Mouse (Mus musculus) left cerebral cortex, adult 18-20 months (tissue): ENCODE measurements around the gene Atl2. TPM values are rescaled to one million over a fixed set of nuclear protein-coding genes. Genes with fewer than 3 reads are reported as not detected.

Experiments
- DNase-seq, 2 experiments: peaks; one replicate each; pipeline ENCODE4 v3.0.0; 2021 to 2022; ENCODE audit warnings: low spot score in 2 of 2, mixed read lengths in 1 of 2
- total RNA-seq, 2 experiments: library from RNA; stranded (reverse); gene quantifications; 2 replicates each; pipeline ENCODE4 v1.2.3; 2021

The Atl2 gene
- total RNA-seq, 2 experiments from 2014 or later, result 64.3 to 66.0 TPM

- no peak for DNase-seq
Observed at GRCm38 (mm10) chr17:79825241-79826030, 70.5 kb downstream of the Atl2 start.

DNA sequence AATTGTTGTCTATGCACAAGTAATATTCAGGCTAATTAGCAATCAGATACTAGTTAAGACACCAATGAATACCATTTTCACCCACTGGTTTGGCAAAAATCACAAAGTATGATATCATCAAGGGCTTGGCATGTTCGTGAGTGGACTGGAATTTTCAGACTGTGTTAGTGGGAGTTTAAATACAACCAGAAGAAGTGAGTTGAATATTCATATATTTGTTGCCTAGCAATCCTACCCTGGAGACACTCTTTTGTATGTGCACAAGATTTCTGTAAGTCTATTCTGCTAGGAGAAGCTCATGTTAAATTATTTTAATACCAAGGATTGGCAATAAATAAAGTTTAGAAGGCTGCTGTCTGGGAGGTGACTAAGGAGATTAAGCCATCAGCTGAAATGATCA lies 71.5 kb downstream of the Atl2 start:
- no peak for DNase-seq

DNA sequence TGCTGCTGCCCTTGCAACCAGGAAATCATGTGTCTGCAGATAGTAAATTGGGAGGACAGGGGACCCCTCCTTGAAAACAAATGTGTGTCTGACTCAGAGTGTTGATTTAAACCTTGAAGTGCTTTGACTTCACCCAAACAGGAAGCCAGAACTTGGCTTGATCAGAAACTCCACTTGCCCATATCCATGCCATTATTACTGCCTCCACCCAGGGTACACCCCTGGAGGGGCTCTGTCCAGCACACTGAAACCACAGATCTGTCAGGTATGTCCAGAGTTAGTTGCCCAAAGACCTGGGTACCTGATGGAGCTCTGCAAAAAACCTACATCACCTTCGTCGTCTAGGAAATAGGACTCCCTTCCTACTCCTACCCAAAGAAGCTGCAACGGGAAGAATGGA lies 77.0 kb downstream of the Atl2 start:
- DNase-seq, result no peak

- DNase-seq, result no peak
Observed at GRCm38 (mm10) chr17:79817995-79818394, 77.9 kb downstream of the Atl2 start.

- no peak for DNase-seq
Observed at GRCm38 (mm10) chr17:79817551-79817950, 78.4 kb downstream of the Atl2 start.

GRCm38 (mm10) chr17:79816896-79817295 lies 79.0 kb downstream of the Atl2 start:
- DNase-seq, result no peak

GRCm38 (mm10) chr17:79810421-79810820 lies 85.5 kb downstream of the Atl2 start:
- no peak for DNase-seq

- DNase-seq, result no peak
Observed at GRCm38 (mm10) chr17:79809491-79810316, 86.2 kb downstream of the Atl2 start.

DNA sequence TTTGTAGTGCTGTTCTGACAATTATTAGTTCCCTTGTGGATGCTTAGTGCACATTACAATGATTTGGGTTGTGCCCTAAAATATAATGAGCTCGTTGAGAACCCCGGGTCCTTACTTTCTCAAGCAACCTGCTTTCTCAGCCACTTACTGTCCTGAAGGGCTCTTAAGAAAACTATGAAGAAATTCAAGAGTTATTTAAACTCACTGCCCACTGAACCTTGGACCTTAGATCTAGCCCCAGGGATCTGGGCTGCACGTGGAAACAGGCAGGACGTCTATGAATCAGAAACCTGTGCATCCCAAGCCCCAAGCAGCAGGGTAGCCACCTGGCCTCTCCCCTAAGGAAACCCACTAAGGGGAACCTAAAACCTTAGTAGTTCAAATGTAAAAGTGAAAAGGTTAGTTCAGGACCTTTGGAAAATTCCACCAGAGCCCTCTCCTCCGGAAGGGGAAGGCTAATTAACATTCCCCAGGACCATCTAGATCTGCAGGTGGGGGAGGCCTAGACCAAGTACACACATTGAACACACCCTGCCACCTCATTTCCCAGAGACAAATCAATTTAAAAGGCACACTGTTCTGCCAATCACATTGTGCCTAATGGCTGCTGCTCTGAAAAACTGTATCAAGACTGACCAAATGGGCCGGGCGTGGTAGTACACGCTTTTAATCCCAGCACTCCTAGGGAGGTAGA lies 88.5 kb downstream of the Atl2 start:
- no peak for DNase-seq

- no peak for DNase-seq
Observed at GRCm38 (mm10) chr17:79804747-79805146, 91.2 kb downstream of the Atl2 start.

DNA sequence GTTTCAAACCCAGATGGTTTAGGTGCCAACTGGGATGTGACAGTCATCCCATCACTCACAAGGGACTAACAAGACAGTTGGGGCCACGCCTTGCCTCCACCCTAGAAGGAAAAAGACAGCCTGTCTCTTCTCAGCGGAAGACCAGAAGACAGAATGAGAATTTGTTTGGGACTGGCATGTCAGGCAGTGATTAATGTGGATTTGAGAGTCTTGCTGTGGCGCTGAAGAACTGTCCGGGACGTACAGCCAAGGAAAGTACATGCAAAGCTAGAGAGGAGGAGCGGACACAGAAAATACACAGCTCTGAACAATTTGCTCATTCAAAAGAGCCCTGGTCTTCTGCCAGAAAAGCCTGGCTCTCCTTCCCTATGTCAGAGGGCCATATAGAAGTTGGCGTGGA lies 93.9 kb downstream of the Atl2 start:
- no peak for DNase-seq

DNA sequence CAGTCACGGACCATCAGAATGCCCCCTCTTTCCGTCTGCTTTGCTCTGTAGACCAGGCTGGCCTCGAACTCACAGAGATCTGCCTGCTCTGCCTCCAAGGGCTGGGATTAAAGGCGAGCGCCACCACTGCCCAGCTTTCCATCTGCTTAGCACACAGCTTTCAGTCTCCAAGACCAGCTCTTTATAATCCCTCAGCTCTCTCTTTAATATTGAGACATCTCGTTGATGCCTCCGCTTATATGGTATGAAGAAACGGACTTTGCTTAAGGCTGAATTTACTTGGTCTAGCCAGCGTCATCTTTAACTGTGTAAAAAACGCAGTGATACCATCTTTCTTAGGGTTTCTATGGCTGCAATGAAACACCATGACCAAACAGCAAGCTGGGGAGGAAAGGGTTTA lies 97.1 kb downstream of the Atl2 start:
- DNase-seq, result no peak

Other genes with a start within 250 kb of the Atl2 start
- 1 to 10 TPM; 3.8 to 4.1 TPM for gene Cyp1b1, start 181.1 kb downstream of the Atl2 start, total RNA-seq
- 10 to 100 TPM; 62.1 to 65.0 TPM for gene Hnrnpll, start 166.2 kb upstream of the Atl2 start, total RNA-seq
- gene Galm, start 231.3 kb upstream of the Atl2 start, total RNA-seq, result 1 to 10 TPM; 2.3 to 2.8 TPM